Mouse (Mus musculus): ENCODE results near the gene Ppfibp1. TPM values are rescaled to one million over a fixed set of nuclear protein-coding genes. Genes with fewer than 3 reads are reported as not detected.

Ppfibp1 gene
- total and polyA plus RNA-seq, 3 experiments: 1.1 to 8.6 (median 3.3) TPM

DNA sequence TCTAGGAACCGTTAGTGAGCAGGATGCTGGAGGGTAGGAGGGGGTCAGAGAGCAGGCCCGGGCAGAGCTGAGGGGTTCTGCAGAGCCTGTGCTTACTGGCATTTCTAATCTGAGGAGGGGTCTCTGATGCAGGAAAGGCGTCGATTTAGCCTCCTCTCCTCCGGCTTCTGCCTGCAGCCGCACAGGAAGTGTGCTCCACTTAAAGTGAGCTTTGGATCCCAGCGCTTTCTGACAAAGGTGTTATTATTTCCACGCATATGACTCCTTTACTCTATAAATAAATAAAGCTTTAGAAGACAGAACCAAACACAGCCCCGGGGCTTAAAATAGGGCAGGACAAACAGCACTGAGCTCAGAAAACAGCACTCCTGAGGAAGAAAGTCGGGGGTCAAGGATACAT, 9.4 kb upstream of the Ppfibp1 start:
- no peaks in the 10 kb centered on the region for H3K36me3 ChIP-seq (replicated peaks)
- TF ChIP-seq TAL1 (conservative IDR thresholded peaks at IDR 0.05; ENCODE audit: low read depth, low read length): no peak
- TF ChIP-seq POLR2AphosphoS5 (IDR thresholded peaks at IDR 0.05; ENCODE audit: insufficient replicate concordance, low read depth, low read length): no peak
- TF ChIP-seq CTCF (IDR thresholded peaks at IDR 0.05; ENCODE audit: low read depth, low read length): no peak
- TF ChIP-seq GATA2 (IDR thresholded peaks at IDR 0.05; ENCODE audit: borderline replicate concordance, low read depth, low read length): no peak
- no peak for TF ChIP-seq GATA1 (IDR thresholded peaks at IDR 0.05; ENCODE audit: borderline replicate concordance, low read length)
- H3K4me1 ChIP-seq (ENCODE audit: insufficient read depth, low read depth, low read length): no peaks in the 10 kb centered on the region
- ATAC-seq (ENCODE audit: extremely low read depth, insufficient number of reproducible peaks, low FRiP score, poor library complexity, severe bottlenecking) (no peak), DNase-seq (ENCODE audit: low spot score) (no peak)
- no peak overlapping the region for H3K4me3 ChIP-seq (ENCODE audit: low read depth, low read length)
- peaks cover 4% of the 10 kb centered on the region; the same call in 1 of the 2 replicates for H3K27me3 ChIP-seq (ENCODE audit: insufficient read depth, low read length)
- H3K9me3 ChIP-seq (replicated peaks): peaks cover 9% of the 10 kb centered on the region

- Histone ChIP-seq H3K4me3 (ENCODE audit: low read depth, low read length) (no peak overlapping the region), H3K36me3 (replicated peaks) (no peaks in the 10 kb centered on the region), H3K9me3 (replicated peaks) (peaks cover 9% of the 10 kb centered on the region), H3K27me3 (ENCODE audit: insufficient read depth, low read length) (peaks cover 4% of the 10 kb centered on the region; the same call in 1 of the 2 replicates), H3K4me1 (ENCODE audit: insufficient read depth, low read depth, low read length) (peaks cover 2% of the 10 kb centered on the region; the same call in 1 of the 2 replicates)
- DNase-seq (ENCODE audit: low spot score) (no peak), ATAC-seq (ENCODE audit: extremely low read depth, insufficient number of reproducible peaks, low FRiP score, poor library complexity, severe bottlenecking) (no peak)
- TF ChIP-seq GATA2 (IDR thresholded peaks at IDR 0.05; ENCODE audit: borderline replicate concordance, low read depth, low read length) (no peak), POLR2AphosphoS5 (IDR thresholded peaks at IDR 0.05; ENCODE audit: insufficient replicate concordance, low read depth, low read length) (no peak), TAL1 (conservative IDR thresholded peaks at IDR 0.05; ENCODE audit: low read depth, low read length) (no peak), CTCF (IDR thresholded peaks at IDR 0.05; ENCODE audit: low read depth, low read length) (no peak), GATA1 (IDR thresholded peaks at IDR 0.05; ENCODE audit: borderline replicate concordance, low read length) (no peak)
Measured at GRCm38 (mm10) chr6:146879856-146880255, 8.4 kb upstream of the Ppfibp1 start.

DNA sequence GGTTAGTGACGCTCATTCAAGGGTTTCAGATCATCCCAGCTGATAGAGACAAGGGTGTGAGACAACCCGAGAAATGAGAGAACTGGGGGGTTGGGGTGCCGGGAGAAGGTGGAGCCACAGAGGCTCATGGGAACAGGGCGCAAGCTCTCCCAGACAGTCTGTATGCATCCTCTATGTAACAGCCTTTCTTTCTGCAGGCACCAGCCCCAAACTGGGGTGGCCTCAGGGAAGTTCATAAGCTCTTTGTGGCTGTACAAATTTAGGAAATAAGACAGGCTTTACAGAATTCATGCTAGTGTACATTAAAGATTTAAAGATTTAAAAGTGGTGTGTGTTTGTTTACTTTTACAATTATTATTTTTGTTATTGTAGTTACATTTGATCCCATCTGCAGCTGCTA, 8.0 kb upstream of the Ppfibp1 start:
- no peak overlapping the region for H3K4me3 ChIP-seq (ENCODE audit: low read depth, low read length)
- no peak for ATAC-seq (ENCODE audit: extremely low read depth, insufficient number of reproducible peaks, low FRiP score, poor library complexity, severe bottlenecking)
- peaks cover 5% of the 10 kb centered on the region; the same call in 1 of the 2 replicates for H3K4me1 ChIP-seq (ENCODE audit: insufficient read depth, low read depth, low read length)
- no peak for TF ChIP-seq CTCF (IDR thresholded peaks at IDR 0.05; ENCODE audit: low read depth, low read length)
- TF ChIP-seq GATA2 (IDR thresholded peaks at IDR 0.05; ENCODE audit: borderline replicate concordance, low read depth, low read length): no peak
- TF ChIP-seq POLR2AphosphoS5 (IDR thresholded peaks at IDR 0.05; ENCODE audit: insufficient replicate concordance, low read depth, low read length): no peak
- TF ChIP-seq GATA1 (IDR thresholded peaks at IDR 0.05; ENCODE audit: borderline replicate concordance, low read length): no peak
- TF ChIP-seq TAL1 (conservative IDR thresholded peaks at IDR 0.05; ENCODE audit: low read depth, low read length): no peak
- peaks cover 9% of the 10 kb centered on the region for H3K9me3 ChIP-seq (replicated peaks)
- no peak for DNase-seq (ENCODE audit: low spot score)
- H3K27me3 ChIP-seq (ENCODE audit: insufficient read depth, low read length): peaks cover 4% of the 10 kb centered on the region; the same call in 1 of the 2 replicates
- no peaks in the 10 kb centered on the region for H3K36me3 ChIP-seq (replicated peaks)

- H3K4me3 ChIP-seq (ENCODE audit: low read depth, low read length): no peak overlapping the region
- no peaks in the 10 kb centered on the region for H3K36me3 ChIP-seq (replicated peaks)
- no peak for ATAC-seq (ENCODE audit: extremely low read depth, insufficient number of reproducible peaks, low FRiP score, poor library complexity, severe bottlenecking)
- H3K4me1 ChIP-seq (ENCODE audit: insufficient read depth, low read depth, low read length): peaks cover 5% of the 10 kb centered on the region; the same call in 1 of the 2 replicates
- TF ChIP-seq GATA2 (IDR thresholded peaks at IDR 0.05; ENCODE audit: borderline replicate concordance, low read depth, low read length): no peak
- TF ChIP-seq CTCF (IDR thresholded peaks at IDR 0.05; ENCODE audit: low read depth, low read length): no peak
- no peak for TF ChIP-seq GATA1 (IDR thresholded peaks at IDR 0.05; ENCODE audit: borderline replicate concordance, low read length)
- TF ChIP-seq POLR2AphosphoS5 (IDR thresholded peaks at IDR 0.05; ENCODE audit: insufficient replicate concordance, low read depth, low read length): no peak
- TF ChIP-seq TAL1 (conservative IDR thresholded peaks at IDR 0.05; ENCODE audit: low read depth, low read length): no peak
- peaks cover 4% of the 10 kb centered on the region; the same call in 1 of the 2 replicates for H3K27me3 ChIP-seq (ENCODE audit: insufficient read depth, low read length)
- peaks cover 5% of the 10 kb centered on the region for H3K9me3 ChIP-seq (replicated peaks)
- DNase-seq (ENCODE audit: low spot score): no peak
Measured at GRCm38 (mm10) chr6:146881896-146882770, 6.2 kb upstream of the Ppfibp1 start.

DNA sequence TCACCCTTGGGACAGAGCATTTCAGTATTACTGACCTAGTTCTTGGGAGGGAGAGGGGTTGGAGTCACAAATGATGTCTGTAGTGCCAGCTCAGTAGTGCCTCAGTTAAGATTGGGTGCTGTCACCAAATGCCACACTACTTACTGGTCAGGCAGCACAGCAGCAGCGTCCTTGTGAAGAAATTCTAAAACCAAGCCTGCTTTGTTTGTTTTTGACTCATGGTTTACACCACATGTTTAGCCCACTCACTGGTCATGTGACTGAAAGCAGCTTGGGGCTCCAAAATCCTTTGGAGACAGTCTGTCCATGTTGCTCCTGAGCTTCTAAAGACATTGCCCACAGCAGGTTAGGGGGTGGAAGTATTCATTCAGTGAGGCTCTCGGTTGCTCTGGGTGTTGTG, 4.9 kb upstream of the Ppfibp1 start:
- TF ChIP-seq CTCF (IDR thresholded peaks at IDR 0.05; ENCODE audit: low read depth, low read length): no peak
- no peak for TF ChIP-seq GATA1 (IDR thresholded peaks at IDR 0.05; ENCODE audit: borderline replicate concordance, low read length)
- TF ChIP-seq TAL1 (conservative IDR thresholded peaks at IDR 0.05; ENCODE audit: low read depth, low read length): no peak
- TF ChIP-seq GATA2 (IDR thresholded peaks at IDR 0.05; ENCODE audit: borderline replicate concordance, low read depth, low read length): no peak
- TF ChIP-seq POLR2AphosphoS5 (IDR thresholded peaks at IDR 0.05; ENCODE audit: insufficient replicate concordance, low read depth, low read length): no peak
- H3K9me3 ChIP-seq (replicated peaks): no peaks in the 10 kb centered on the region
- ATAC-seq (ENCODE audit: extremely low read depth, insufficient number of reproducible peaks, low FRiP score, poor library complexity, severe bottlenecking) (no peak), DNase-seq (ENCODE audit: low spot score) (no peak)
- H3K27me3 ChIP-seq (ENCODE audit: insufficient read depth, low read length): peaks cover 4% of the 10 kb centered on the region; the same call in 1 of the 2 replicates
- no peaks in the 10 kb centered on the region for H3K36me3 ChIP-seq (replicated peaks)
- H3K4me3 ChIP-seq (ENCODE audit: low read depth, low read length): no peak overlapping the region
- peaks cover 8% of the 10 kb centered on the region; the same call in 1 of the 2 replicates for H3K4me1 ChIP-seq (ENCODE audit: insufficient read depth, low read depth, low read length)

- no peak for DNase-seq (ENCODE audit: low spot score)
- Histone ChIP-seq H3K4me3 (ENCODE audit: low read depth, low read length) (no peak overlapping the region), H3K4me1 (ENCODE audit: insufficient read depth, low read depth, low read length) (peaks cover 14% of the 10 kb centered on the region), H3K36me3 (replicated peaks) (no peaks in the 10 kb centered on the region), H3K27me3 (ENCODE audit: insufficient read depth, low read length) (peaks cover 11% of the 10 kb centered on the region), H3K9me3 (replicated peaks) (no peaks in the 10 kb centered on the region)
- ATAC-seq (ENCODE audit: extremely low read depth, insufficient number of reproducible peaks, low FRiP score, poor library complexity, severe bottlenecking): no peak
- no peak for TF ChIP-seq GATA1 (IDR thresholded peaks at IDR 0.05; ENCODE audit: borderline replicate concordance, low read length)
- no peak for TF ChIP-seq GATA2 (IDR thresholded peaks at IDR 0.05; ENCODE audit: borderline replicate concordance, low read depth, low read length)
Measured at GRCm38 (mm10) chr6:146884171-146884570, 4.1 kb upstream of the Ppfibp1 start.

Data from G1E (cell line).